Mouse (Mus musculus): ENCODE results near the gene Cep44. TPM values are rescaled to one million over a fixed set of nuclear protein-coding genes. Genes with fewer than 3 reads are reported as not detected.

Gene Cep44
- polyA plus RNA-seq, 1 experiment from 2014 or later, result 53.7 TPM

DNA sequence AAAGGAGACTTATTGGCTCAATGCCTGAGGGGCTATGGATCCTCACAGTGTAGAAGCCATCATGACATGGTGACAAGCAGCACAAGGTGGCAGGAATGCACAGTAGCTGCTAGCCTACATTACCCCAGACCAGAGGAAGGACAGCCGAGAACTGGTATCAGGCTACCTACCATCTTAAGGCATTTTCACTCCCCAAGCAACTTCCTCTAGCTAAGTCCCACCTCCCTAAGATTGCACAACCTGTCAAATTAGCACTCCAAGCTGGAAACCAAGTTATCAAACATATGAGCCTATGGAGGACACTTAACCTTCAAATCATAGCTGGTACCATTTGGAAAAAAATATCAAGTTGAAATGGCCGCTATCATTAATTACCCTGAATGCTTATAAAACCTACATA is 3.0 kb downstream of the Cep44 start:
- Histone ChIP-seq H3K27me3 (no peaks in the 10 kb centered on the region), H3K9ac (replicated peaks) (no peak overlapping the region), H3K36me3 (peaks cover 17% of the 10 kb centered on the region; the same call in 1 of the 2 replicates), H3K27ac (no peak overlapping the region), H3K9me3 (no peaks in the 10 kb centered on the region), H3K4me3 (replicated peaks) (no peak overlapping the region), H3K4me2 (no peak overlapping the region), H3K4me1 (replicated peaks) (peaks cover 11% of the 10 kb centered on the region)
- no peak for ATAC-seq (ENCODE audit: insufficient number of reproducible peaks, insufficient read depth, low FRiP score, low TSS enrichment, low read depth)
- 94% methylated on average over 2 of the region's 2 CpGs for WGBS

DNA sequence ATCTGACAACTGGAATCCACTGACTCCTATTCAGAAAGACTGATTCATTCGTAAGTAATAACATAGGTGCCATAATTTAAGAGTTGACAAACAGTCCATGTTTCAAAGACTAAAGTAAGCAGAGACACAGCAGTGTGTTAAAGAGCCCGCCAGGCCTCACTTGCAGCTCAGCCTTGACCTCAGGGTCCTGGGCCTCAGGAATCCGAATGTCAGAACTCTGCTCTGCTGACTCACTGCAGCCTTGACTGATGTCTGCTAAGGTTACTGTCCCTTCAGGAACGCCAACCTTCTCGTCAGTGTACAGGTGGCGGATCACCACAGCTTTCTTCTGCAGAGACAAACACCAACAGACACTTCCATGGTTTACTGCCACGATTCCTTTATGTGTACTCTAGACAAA is 10.1 kb downstream of the Cep44 start:
- no peaks in the 10 kb centered on the region for H3K4me1 ChIP-seq (replicated peaks)
- H3K9ac ChIP-seq (replicated peaks), result no peak overlapping the region
- H3K36me3 ChIP-seq, result peaks cover 72% of the 10 kb centered on the region
- H3K4me3 ChIP-seq (replicated peaks), result no peak overlapping the region
- no peak overlapping the region for H3K4me2 ChIP-seq
- H3K9me3 ChIP-seq, result no peaks in the 10 kb centered on the region
- WGBS, result 91% methylated on average over 7 of the region's 7 CpGs
- no peaks in the 10 kb centered on the region for H3K27me3 ChIP-seq
- H3K27ac ChIP-seq, result no peak overlapping the region
- no peak for ATAC-seq (ENCODE audit: insufficient number of reproducible peaks, insufficient read depth, low FRiP score, low TSS enrichment, low read depth)

DNA sequence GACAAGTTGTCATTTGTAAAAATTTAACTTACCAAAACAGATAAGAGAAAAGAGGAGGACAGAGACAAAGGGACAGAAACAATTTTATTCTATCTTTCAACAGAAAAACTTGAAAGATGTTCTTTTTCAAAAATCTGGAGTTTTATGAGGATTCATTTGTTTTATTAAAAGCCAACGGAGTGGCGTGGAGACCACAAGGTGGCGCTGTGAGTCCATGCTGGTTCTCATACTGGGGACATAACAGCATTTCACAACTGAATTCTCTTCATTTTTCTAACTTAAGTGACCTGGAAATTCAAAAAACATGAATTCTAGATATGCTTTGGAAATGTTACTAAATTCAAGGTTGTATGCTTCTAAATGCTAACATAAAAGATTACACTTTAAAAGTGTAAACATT is 20.5 kb downstream of the Cep44 start:
- no peaks in the 10 kb centered on the region for H3K27me3 ChIP-seq
- no peak overlapping the region for H3K4me3 ChIP-seq (replicated peaks)
- H3K36me3 ChIP-seq, result peaks cover 14% of the 10 kb centered on the region
- H3K27ac ChIP-seq, result no peak overlapping the region
- H3K9me3 ChIP-seq, result no peaks in the 10 kb centered on the region
- no peak overlapping the region for H3K9ac ChIP-seq (replicated peaks)
- H3K4me1 ChIP-seq (replicated peaks), result peaks cover 11% of the 10 kb centered on the region
- ATAC-seq (ENCODE audit: insufficient number of reproducible peaks, insufficient read depth, low FRiP score, low TSS enrichment, low read depth), result no peak
- WGBS, result 4% methylated on average over 3 of the region's 3 CpGs
- no peak overlapping the region for H3K4me2 ChIP-seq

DNA sequence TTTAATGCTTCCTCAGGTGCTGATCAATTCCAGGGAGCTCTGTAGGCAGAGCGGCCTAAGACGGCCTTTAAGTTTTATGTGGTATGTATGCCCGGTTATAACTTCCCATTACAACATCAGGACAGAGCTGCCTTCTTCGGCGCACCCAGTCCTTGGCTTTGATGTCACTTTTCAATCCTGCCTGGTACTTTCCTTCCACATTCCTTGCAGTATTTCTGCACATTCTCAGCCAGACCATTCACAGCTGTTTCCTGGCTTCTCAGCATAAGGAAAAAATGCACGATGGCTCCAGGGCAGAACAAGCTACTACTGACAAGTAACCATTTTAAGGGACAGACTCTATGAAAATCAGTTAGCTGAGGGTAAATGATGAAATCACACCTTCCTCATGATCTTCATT is 22.0 kb downstream of the Cep44 start:
- H3K9me3 ChIP-seq, result no peaks in the 10 kb centered on the region
- 0 out of 2 replicates have a peak overlapping the region, but pooled peaks have one; percentile 10 for H3K4me2 ChIP-seq
- no peak; the same call in 1 of the 2 replicates for ATAC-seq (ENCODE audit: insufficient number of reproducible peaks, insufficient read depth, low FRiP score, low TSS enrichment, low read depth)
- WGBS, result 25% methylated on average over 6 of the region's 6 CpGs
- no peaks in the 10 kb centered on the region for H3K27me3 ChIP-seq
- peaks cover 11% of the 10 kb centered on the region for H3K4me1 ChIP-seq (replicated peaks)
- 0 out of 2 replicates have a peak overlapping the region, but pooled peaks have one; percentile 29 for H3K27ac ChIP-seq
- H3K4me3 ChIP-seq (replicated peaks), result no peak overlapping the region
- no peak overlapping the region for H3K9ac ChIP-seq (replicated peaks)
- H3K36me3 ChIP-seq, result peaks cover 9% of the 10 kb centered on the region

DNA sequence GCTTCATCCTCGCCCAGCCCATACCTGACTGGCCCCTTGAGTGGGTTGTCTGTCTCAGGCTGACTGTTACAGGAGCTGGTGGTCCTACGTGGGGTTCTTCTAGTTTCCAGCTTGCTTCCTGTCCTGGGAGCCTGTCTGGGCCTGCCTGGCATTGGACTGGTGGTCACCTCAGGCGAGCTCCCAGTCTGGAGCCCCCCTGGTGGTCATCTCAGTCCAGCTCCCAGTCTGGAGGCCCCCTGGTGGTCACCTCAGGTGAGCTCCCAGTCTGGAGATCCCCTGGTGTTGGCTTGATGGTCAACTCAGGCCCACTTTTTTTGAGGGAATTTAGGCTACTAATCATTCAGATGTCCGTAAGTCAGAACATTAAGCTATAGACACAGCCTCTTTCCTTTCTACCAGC is 29.8 kb downstream of the Cep44 start:
- no peak overlapping the region for H3K27ac ChIP-seq
- WGBS, result 84% methylated on average over 4 of the region's 4 CpGs
- ATAC-seq (ENCODE audit: insufficient number of reproducible peaks, insufficient read depth, low FRiP score, low TSS enrichment, low read depth), result no peak
- H3K9me3 ChIP-seq, result no peaks in the 10 kb centered on the region
- H3K4me1 ChIP-seq (replicated peaks), result no peaks in the 10 kb centered on the region
- no peak overlapping the region for H3K4me2 ChIP-seq
- H3K27me3 ChIP-seq, result no peaks in the 10 kb centered on the region
- no peak overlapping the region for H3K4me3 ChIP-seq (replicated peaks)
- H3K36me3 ChIP-seq, result no peaks in the 10 kb centered on the region
- H3K9ac ChIP-seq (replicated peaks), result no peak overlapping the region

DNA sequence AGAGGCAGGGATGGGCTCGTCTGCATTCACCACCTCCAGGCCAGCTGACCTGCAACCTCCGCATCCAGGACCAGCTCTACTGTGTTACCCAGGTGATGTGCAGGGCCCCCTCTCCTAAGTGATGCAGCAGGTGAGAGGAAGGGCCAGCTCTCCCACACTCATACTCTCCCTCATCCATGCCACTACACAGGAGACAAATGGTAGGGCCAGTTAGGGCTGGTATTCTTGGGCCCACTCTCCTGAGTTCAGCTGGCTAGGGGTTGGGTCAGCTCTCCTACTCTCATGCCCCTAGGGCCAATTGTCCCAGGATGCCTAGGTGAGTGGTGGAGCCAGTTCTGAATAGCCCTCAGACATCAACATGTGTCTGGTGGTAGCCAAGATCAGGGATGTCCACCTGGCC is 30.6 kb downstream of the Cep44 start:
- ATAC-seq (ENCODE audit: insufficient number of reproducible peaks, insufficient read depth, low FRiP score, low TSS enrichment, low read depth), result no peak
- no peak overlapping the region for H3K27ac ChIP-seq
- H3K27me3 ChIP-seq, result no peaks in the 10 kb centered on the region
- H3K4me3 ChIP-seq (replicated peaks), result no peak overlapping the region
- H3K4me2 ChIP-seq, result no peak overlapping the region
- no peaks in the 10 kb centered on the region for H3K4me1 ChIP-seq (replicated peaks)
- H3K9ac ChIP-seq (replicated peaks), result no peak overlapping the region
- WGBS, result 83% methylated on average over 2 of the region's 2 CpGs
- no peaks in the 10 kb centered on the region for H3K36me3 ChIP-seq
- no peaks in the 10 kb centered on the region for H3K9me3 ChIP-seq

DNA sequence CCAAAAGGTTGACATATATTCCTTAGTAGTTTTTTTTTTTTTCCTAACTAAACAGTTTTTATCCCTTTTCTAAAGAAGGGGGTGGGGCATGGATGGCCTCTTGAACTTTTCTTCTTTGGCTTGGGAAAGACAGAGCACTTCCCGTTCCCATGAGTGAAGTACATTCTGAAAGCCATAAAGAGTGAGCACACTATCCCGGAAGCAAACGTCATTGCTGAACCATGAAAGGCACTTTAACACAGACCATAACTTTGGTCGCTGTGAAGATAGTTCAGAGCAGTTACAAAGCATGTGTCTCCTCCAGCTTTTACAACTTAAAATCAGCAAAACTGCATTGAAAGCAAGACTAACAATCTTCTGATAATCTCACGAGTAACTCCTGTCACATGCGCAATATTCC is 32.0 kb downstream of the Cep44 start:
- Histone ChIP-seq H3K27me3 (no peaks in the 10 kb centered on the region), H3K27ac (no peak overlapping the region), H3K4me1 (replicated peaks) (no peaks in the 10 kb centered on the region), H3K4me2 (no peak overlapping the region), H3K36me3 (no peaks in the 10 kb centered on the region), H3K4me3 (replicated peaks) (no peak overlapping the region), H3K9ac (replicated peaks) (no peak overlapping the region), H3K9me3 (no peaks in the 10 kb centered on the region)
- no peak for ATAC-seq (ENCODE audit: insufficient number of reproducible peaks, insufficient read depth, low FRiP score, low TSS enrichment, low read depth)
- WGBS, result 80% methylated on average over 6 of the region's 6 CpGs

DNA sequence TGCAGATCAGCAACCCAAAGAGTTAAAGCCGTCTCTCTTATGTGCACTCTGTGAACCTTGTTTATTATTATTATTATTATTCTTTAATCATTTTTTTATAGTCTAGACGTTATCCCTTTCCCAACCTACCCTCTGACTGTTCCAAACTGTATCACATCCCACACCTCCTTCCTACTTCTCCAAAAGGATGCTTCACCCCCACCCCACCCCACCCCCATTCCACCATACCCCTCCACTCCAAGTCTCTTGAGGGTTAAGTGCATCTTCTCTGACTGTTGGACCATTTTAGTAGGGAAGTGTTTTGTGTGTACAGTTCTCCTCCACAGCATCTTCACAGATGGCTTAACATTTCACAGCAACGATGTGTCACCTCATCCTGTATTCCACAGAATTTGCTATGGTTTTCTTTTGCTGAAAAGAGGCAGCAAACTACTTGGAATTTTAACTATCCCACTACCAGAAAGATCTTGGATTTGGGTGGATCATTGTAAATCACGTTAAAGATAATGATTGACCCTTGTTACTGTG is 41.8 kb downstream of the Cep44 start:
- WGBS, result 81% methylated on average over 4 of the region's 4 CpGs
- H3K27me3 ChIP-seq, result no peaks in the 10 kb centered on the region
- no peak overlapping the region for H3K4me2 ChIP-seq
- H3K4me1 ChIP-seq (replicated peaks), result no peaks in the 10 kb centered on the region
- no peaks in the 10 kb centered on the region for H3K9me3 ChIP-seq
- no peak overlapping the region for H3K9ac ChIP-seq (replicated peaks)
- no peak for ATAC-seq (ENCODE audit: insufficient number of reproducible peaks, insufficient read depth, low FRiP score, low TSS enrichment, low read depth)
- H3K27ac ChIP-seq, result no peak overlapping the region
- H3K36me3 ChIP-seq, result no peaks in the 10 kb centered on the region
- H3K4me3 ChIP-seq (replicated peaks), result no peak overlapping the region

DNA sequence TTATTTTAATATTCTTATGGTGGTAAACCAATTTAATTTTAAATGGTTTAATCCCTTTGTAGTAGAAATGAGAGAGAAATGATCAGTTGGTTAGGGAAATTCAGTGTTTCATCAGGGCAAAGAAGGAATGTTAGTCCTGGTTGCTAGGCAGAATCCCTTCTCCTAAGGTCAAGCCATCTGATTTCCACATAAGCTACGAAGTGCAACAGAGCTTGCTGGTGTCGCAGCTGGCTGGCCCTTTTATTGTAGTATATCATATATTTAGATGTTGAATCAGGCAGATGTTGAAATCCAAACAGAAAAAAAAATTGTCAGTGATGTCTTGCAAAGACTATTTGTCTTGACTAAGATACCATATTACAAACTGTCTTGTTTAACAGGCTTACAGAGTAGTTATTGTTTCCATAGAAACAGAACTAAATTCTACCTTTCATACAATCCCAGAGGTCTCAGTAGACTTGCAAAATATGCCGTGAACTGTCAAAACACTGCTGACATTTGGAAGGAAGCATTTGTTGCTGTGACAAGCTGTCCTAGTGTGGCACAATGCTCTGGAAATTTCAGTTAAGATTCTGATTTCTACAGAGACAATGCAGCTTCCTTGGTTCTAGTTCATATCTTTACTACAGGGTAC is 42.4 kb downstream of the Cep44 start:
- no peak overlapping the region for H3K9ac ChIP-seq (replicated peaks)
- no peak overlapping the region for H3K27ac ChIP-seq
- H3K4me1 ChIP-seq (replicated peaks), result no peaks in the 10 kb centered on the region
- no peaks in the 10 kb centered on the region for H3K27me3 ChIP-seq
- ATAC-seq (ENCODE audit: insufficient number of reproducible peaks, insufficient read depth, low FRiP score, low TSS enrichment, low read depth), result no peak
- no peak overlapping the region for H3K4me2 ChIP-seq
- WGBS, result 77% methylated on average over 3 of the region's 3 CpGs
- H3K9me3 ChIP-seq, result no peaks in the 10 kb centered on the region
- no peaks in the 10 kb centered on the region for H3K36me3 ChIP-seq
- no peak overlapping the region for H3K4me3 ChIP-seq (replicated peaks)

DNA sequence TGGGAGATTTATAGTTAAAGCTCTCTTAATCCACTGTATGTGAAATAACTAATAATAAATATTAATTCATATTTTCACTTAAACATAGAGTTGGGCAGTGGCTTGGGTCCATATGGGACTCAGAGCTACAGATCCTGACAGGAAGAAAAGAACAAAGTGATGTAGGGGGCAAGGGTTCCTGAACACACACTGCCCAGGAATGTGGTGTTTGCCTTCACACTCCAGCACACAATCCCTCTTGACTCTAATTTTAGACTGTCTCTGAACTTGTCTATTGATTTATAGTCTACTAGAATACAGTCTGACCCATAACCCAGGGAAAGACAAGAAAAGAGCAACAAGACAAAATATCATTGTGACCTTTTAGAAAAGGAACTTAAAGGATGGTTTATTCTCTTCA is 48.9 kb downstream of the Cep44 start:
- H3K9me3 ChIP-seq, result no peaks in the 10 kb centered on the region

DNA sequence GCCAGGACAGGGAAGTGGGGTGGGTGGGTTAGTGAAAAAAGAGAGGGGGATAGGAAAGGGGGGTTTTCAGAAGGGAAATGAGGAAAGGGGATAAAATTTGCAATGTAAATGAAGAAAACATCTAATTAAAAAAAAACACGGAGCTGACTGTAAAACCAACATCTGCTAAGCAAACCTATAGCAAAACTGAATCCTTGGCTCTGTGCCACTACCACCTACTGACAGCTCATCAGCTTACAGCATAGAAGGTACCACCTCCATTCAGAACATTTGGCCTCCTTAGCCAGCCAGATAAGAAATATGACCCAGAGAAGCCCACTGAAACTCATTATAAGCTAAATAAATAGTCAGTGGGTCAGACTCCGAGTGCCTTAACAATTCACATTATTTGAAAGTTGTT is 61.4 kb downstream of the Cep44 start:
- WGBS, result 37% methylated on average over 2 of the region's 2 CpGs
- Histone ChIP-seq H3K4me2 (no peak overlapping the region), H3K36me3 (no peaks in the 10 kb centered on the region), H3K4me3 (replicated peaks) (no peak overlapping the region), H3K9me3 (no peaks in the 10 kb centered on the region), H3K4me1 (replicated peaks) (0 out of 2 replicates have a peak, but pooled peaks cover 2% of the 10 kb centered on the region), H3K9ac (replicated peaks) (no peak overlapping the region), H3K27me3 (no peaks in the 10 kb centered on the region), H3K27ac (no peak overlapping the region)
- no peak for ATAC-seq (ENCODE audit: insufficient number of reproducible peaks, insufficient read depth, low FRiP score, low TSS enrichment, low read depth)

More for the DNA sequence above, 48.9 kb downstream of the Cep44 start:
- Histone ChIP-seq H3K27ac (no peak overlapping the region), H3K4me2 (no peak overlapping the region), H3K9ac (replicated peaks) (no peak overlapping the region), H3K27me3 (no peaks in the 10 kb centered on the region), H3K4me1 (replicated peaks) (no peaks in the 10 kb centered on the region), H3K36me3 (no peaks in the 10 kb centered on the region), H3K4me3 (replicated peaks) (no peak overlapping the region)
- ATAC-seq (ENCODE audit: insufficient number of reproducible peaks, insufficient read depth, low FRiP score, low TSS enrichment, low read depth), result no peak

DNA sequence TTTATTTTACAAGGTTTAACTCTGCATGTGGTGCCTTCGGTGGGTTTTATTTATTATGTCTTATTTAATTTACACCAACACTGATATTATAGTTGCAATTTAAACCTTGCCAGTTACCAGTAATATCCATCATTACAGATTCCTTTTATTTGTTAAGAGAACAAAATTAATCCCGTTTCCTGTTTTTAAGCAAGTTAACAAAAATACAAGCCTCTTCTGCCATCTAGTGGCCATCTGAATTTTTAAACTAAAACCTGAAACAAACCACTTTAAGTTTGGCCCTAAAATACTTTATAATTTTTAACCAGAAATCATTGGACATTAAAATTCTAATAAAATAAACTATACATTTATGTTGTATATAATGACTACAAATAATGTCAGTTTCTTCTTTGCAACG is 64.8 kb downstream of the Cep44 start:
- Histone ChIP-seq H3K4me1 (replicated peaks) (0 out of 2 replicates have a peak, but pooled peaks cover 2% of the 10 kb centered on the region), H3K9ac (replicated peaks) (no peak overlapping the region), H3K4me2 (no peak overlapping the region), H3K9me3 (no peaks in the 10 kb centered on the region), H3K36me3 (no peaks in the 10 kb centered on the region), H3K27me3 (no peaks in the 10 kb centered on the region), H3K4me3 (replicated peaks) (no peak overlapping the region), H3K27ac (no peak overlapping the region)
- 25% methylated on average over 3 of the region's 3 CpGs for WGBS
- no peak for ATAC-seq (ENCODE audit: insufficient number of reproducible peaks, insufficient read depth, low FRiP score, low TSS enrichment, low read depth)

Measured in limb, embryonic 12.5 days (tissue).